Mouse (Mus musculus) lung, adult 2 months (tissue): Measurements from ENCODE around the gene Hypk.

Experiments
- CTCF ChIP-seq: fragments of 200-500 bp; IDR thresholded peaks from 2 replicates; pipeline ENCODE4 v1.5.1; 2011; ENCODE audit warnings: mild to moderate bottlenecking, low read length, control low read depth; ENCODE audit not compliant: insufficient read depth
- POLR2A ChIP-seq: fragments of 200-500 bp; IDR thresholded peaks from 2 replicates; pipeline ENCODE4 v1.6.1; 2011; ENCODE audit warnings: low read depth, mild to moderate bottlenecking, control low read depth, low read length, borderline replicate concordance; ENCODE audit errors: extremely low read depth

- TF ChIP-seq CTCF = no peak
- TF ChIP-seq POLR2A = no peak
Observed at GRCm38 (mm10) chr2:121416356-121416755, 36.7 kb upstream of the Hypk start.
